Mouse (Mus musculus): ENCODE results near the gene Timm8b. TPM values are rescaled to one million over a fixed set of nuclear protein-coding genes. Genes with fewer than 3 reads are reported as not detected.
A peak's percentile ranks its signal among the peaks of the same experiment; 100 is the strongest.

Timm8b gene
- polyA plus RNA-seq, 1 experiment = 23.8 TPM

DNA sequence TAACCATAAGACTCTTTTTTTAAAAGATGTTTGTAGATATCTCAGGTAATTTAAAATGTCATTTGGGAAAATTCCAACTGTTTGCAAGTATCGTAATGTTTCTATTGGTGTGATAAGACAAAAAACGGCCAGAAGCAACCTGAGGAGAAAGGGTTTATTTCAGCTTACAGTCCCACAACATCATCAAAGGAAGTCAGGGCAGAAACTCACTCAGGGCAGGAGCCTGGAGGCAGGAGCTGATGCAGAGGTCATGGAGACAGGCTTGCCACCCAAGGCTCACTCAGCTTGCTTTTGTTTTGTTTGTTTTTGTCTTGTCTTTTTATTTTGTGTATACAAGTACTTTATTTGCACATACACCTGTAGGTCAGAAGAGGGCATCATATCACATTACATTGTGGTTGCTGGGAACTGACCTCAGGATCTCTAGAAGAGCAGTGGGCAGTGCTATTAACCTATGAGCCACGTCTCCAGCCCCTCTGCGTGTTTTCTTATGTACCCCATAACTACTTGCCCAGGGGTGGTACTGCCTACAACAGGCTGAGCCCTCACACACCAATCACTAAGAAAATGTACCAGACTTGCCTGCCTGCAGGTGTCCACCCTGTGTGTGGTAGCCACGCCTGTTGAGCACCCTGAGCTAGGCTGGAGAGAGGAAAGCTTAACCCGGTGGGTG, 28.4 kb downstream of the Timm8b start:
- H3K36me3 ChIP-seq (replicated peaks; ENCODE audit: low read length) = peaks cover 33% of the 10 kb centered on the region
- no peaks in the 10 kb centered on the region for H3K27me3 ChIP-seq (replicated peaks)
- no peaks in the 10 kb centered on the region for H3K4me1 ChIP-seq
- TF ChIP-seq GATA1 (IDR thresholded peaks at IDR 0.05; ENCODE audit: borderline replicate concordance, low read length) (no peak), FLI1 (IDR thresholded peaks at IDR 0.05; ENCODE audit: low read length) (no peak)
- H3K9me3 ChIP-seq = no peaks in the 10 kb centered on the region
- peak overlapping the region; percentile 33 for H3K4me3 ChIP-seq (replicated peaks)

DNA sequence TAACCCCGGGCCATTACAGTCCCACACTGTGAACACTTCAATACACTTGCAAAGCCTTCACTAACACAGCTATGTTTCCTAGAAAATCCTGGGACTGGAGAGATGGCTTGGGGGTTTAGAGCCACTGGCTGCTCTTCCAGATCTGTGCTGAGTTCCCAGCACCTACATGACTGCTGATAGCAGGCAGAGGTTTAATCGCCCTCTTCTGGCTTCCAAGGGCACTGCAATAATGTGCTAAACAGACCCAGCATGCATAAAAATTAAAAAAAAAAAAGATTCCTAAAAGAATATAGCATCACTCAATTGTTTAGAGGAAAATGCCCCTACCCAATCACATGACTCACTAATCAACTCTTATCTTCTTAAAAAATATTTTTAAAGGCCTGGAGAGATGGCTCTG, 29.3 kb downstream of the Timm8b start:
- Histone ChIP-seq H3K9me3 (no peaks in the 10 kb centered on the region), H3K27me3 (replicated peaks) (no peaks in the 10 kb centered on the region), H3K4me1 (no peaks in the 10 kb centered on the region; the same call in 1 of the 2 replicates), H3K36me3 (replicated peaks; ENCODE audit: low read length) (peaks cover 43% of the 10 kb centered on the region), H3K4me3 (replicated peaks) (no peak overlapping the region)
- TF ChIP-seq FLI1 (IDR thresholded peaks at IDR 0.05; ENCODE audit: low read length) (no peak), GATA1 (IDR thresholded peaks at IDR 0.05; ENCODE audit: borderline replicate concordance, low read length) (no peak)

DNA sequence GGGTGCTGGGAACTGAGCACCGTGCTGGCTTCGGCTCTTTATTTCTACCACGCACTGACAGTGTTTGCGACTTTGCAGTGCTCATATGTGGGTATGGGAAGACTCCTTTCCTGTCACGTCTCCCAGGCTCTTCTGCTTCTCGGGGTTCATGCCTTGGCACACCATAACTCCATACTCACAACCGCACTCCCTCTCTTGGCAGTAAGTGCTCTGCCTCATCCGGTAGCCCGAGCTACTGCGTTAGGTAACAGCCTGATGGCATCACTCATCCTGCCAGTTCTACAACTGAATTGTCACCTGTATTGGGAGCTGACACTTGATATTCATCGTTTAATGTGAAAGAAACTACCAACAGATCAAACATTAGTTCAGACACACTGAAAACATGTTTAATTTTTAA, 30.6 kb downstream of the Timm8b start:
- TF ChIP-seq FLI1 (IDR thresholded peaks at IDR 0.05; ENCODE audit: low read length) (no peak), GATA1 (IDR thresholded peaks at IDR 0.05; ENCODE audit: borderline replicate concordance, low read length) (no peak)
- Histone ChIP-seq H3K4me1 (peaks cover 11% of the 10 kb centered on the region), H3K36me3 (replicated peaks; ENCODE audit: low read length) (peaks cover 50% of the 10 kb centered on the region), H3K9me3 (no peaks in the 10 kb centered on the region), H3K27me3 (replicated peaks) (no peaks in the 10 kb centered on the region), H3K4me3 (replicated peaks) (no peak overlapping the region)

DNA sequence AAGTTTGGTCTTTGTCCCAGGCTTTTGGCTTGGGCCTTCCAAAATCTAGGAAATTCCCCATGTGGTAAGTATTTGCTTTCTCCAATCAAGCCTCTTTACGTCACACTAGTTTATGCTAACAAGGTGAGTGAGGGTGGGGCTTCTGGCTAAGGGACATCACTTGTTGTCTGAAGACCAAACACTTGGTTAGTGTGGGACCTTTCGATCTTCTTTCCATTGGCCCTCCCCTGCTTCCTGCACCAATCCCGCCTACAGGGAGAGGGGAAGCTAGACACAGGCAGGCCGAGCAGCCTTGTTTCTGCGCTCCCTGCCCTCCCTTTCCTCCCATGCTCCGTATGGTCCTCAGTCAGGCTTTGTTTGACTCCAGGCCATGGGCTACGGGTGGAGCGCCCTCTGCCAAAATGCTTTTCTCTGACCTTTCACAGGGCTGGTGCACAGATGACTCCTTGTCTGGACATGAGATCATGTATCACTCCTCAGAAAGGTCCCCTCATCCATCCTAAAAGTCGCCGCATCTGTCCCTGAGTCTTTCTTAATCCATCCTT, 43.2 kb downstream of the Timm8b start:
- TF ChIP-seq GATA1 (IDR thresholded peaks at IDR 0.05; ENCODE audit: borderline replicate concordance, low read length) (no peak), FLI1 (IDR thresholded peaks at IDR 0.05; ENCODE audit: low read length) (no peak)
- H3K4me3 ChIP-seq (replicated peaks) = no peak overlapping the region
- no peaks in the 10 kb centered on the region for H3K9me3 ChIP-seq
- peaks cover 4% of the 10 kb centered on the region; the same call in 1 of the 2 replicates for H3K4me1 ChIP-seq
- H3K27me3 ChIP-seq (replicated peaks) = no peaks in the 10 kb centered on the region
- H3K36me3 ChIP-seq (replicated peaks; ENCODE audit: low read length) = peaks cover 95% of the 10 kb centered on the region

DNA sequence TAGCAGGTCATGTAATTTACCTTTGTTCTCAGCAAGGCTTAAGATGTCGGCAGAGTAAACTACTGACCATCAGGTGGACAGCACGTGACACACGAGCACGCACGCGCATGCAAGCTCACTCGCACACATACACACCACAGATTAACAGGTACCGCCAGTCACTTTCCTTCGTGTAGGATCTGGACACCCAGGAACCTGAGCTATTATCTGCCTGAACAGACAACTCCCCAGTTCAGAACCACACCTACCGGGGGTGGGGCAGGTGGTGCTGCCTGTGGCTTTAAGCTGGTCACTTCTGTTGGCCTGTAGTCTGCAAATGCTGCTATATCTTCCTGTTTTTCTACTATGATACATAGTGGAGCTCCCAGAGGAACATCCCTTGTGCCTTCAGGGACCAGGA, 46.8 kb downstream of the Timm8b start:
- peaks cover 89% of the 10 kb centered on the region for H3K36me3 ChIP-seq (replicated peaks; ENCODE audit: low read length)
- no peaks in the 10 kb centered on the region for H3K9me3 ChIP-seq
- no peaks in the 10 kb centered on the region for H3K27me3 ChIP-seq (replicated peaks)
- H3K4me1 ChIP-seq = peaks cover 4% of the 10 kb centered on the region; the same call in 1 of the 2 replicates
- no peak for TF ChIP-seq GATA1 (IDR thresholded peaks at IDR 0.05; ENCODE audit: borderline replicate concordance, low read length)
- TF ChIP-seq FLI1 (IDR thresholded peaks at IDR 0.05; ENCODE audit: low read length) = no peak
- no peak overlapping the region for H3K4me3 ChIP-seq (replicated peaks)

Other genes with a start within 250 kb of the Timm8b start
- gene Plet1, start 109.4 kb upstream of the Timm8b start, polyA plus RNA-seq (2012; ENCODE audit: insufficient read depth, low replicate concordance) = not detected in 2 replicates
- gene Pts, start 75.2 kb upstream of the Timm8b start, polyA plus RNA-seq (2012; ENCODE audit: insufficient read depth, low replicate concordance) = 15.7 TPM in 1 of 2 replicates, not detected in the other
- 2.0 TPM in 1 of 2 replicates, not detected in the other for gene Il18, start 49.1 kb upstream of the Timm8b start, polyA plus RNA-seq (2012; ENCODE audit: insufficient read depth, low replicate concordance)
- 0.09 TPM in 1 of 2 replicates, not detected in the other for gene Bco2, start 48.7 kb upstream of the Timm8b start, polyA plus RNA-seq (2012; ENCODE audit: insufficient read depth, low replicate concordance)
- gene Tex12, start 42.6 kb upstream of the Timm8b start, polyA plus RNA-seq (2012; ENCODE audit: insufficient read depth, low replicate concordance) = not detected in 2 replicates
- 6.3 and 16.9 TPM in 2 replicates for gene Sdhd, start 98 bp upstream of the Timm8b start, polyA plus RNA-seq (2012; ENCODE audit: insufficient read depth, low replicate concordance)
- gene Pih1d2, start 13.4 kb downstream of the Timm8b start, polyA plus RNA-seq (2012; ENCODE audit: insufficient read depth, low replicate concordance) = 0.19 TPM in 1 of 2 replicates, not detected in the other
- gene Nkapd1, start 13.6 kb downstream of the Timm8b start, polyA plus RNA-seq (2012; ENCODE audit: insufficient read depth, low replicate concordance) = 2.9 and 3.9 TPM in 2 replicates
- gene Dlat, start 55.9 kb downstream of the Timm8b start, polyA plus RNA-seq (2012; ENCODE audit: insufficient read depth, low replicate concordance) = 10.9 and 18.4 TPM in 2 replicates
- gene Dixdc1, start 135.6 kb downstream of the Timm8b start, polyA plus RNA-seq (2012; ENCODE audit: insufficient read depth, low replicate concordance) = not detected in 2 replicates
- 1.5 TPM in 1 of 2 replicates, not detected in the other for gene 2310030G06Rik, start 142.6 kb downstream of the Timm8b start, polyA plus RNA-seq (2012; ENCODE audit: insufficient read depth, low replicate concordance)
- not detected in 2 replicates for gene Cryab, start 147.4 kb downstream of the Timm8b start, polyA plus RNA-seq (2012; ENCODE audit: insufficient read depth, low replicate concordance)
- not detected in 2 replicates for gene Hspb2, start 148.4 kb downstream of the Timm8b start, polyA plus RNA-seq (2012; ENCODE audit: insufficient read depth, low replicate concordance)
- gene Fdxacb1, start 164.3 kb downstream of the Timm8b start, polyA plus RNA-seq (2012; ENCODE audit: insufficient read depth, low replicate concordance) = 0.38 TPM in 1 of 2 replicates, not detected in the other
- 2.0 and 9.5 TPM in 2 replicates for gene Alg9, start 171.1 kb downstream of the Timm8b start, polyA plus RNA-seq (2012; ENCODE audit: insufficient read depth, low replicate concordance)
- 1.3 and 8.7 TPM in 2 replicates for gene 1110032A03Rik, start 171.6 kb downstream of the Timm8b start, polyA plus RNA-seq (2012; ENCODE audit: insufficient read depth, low replicate concordance)
- 1.4 and 1.9 TPM in 2 replicates for gene Ppp2r1b, start 241.4 kb downstream of the Timm8b start, polyA plus RNA-seq (2012; ENCODE audit: insufficient read depth, low replicate concordance)

All from megakaryocyte, embryonic 14.5 days (primary cell).